Mouse (Mus musculus) liver, postnatal 0 days (tissue): ENCODE data around the gene Gadd45gip1.

ENCODE experiments used
- CTCF ChIP-seq: sonication (generic); IDR thresholded peaks from 2 replicates; pipeline ENCODE4 v1.5.1; 2016; ENCODE audit warnings: antibody characterized with exemption, low read depth
- EP300 ChIP-seq: IDR thresholded peaks from 2 replicates; pipeline ENCODE4 v1.6.1; 2016; ENCODE audit warnings: antibody characterized with exemption, low read depth, mild to moderate bottlenecking

GRCm38 (mm10) chr8:84782680-84783079, 48.6 kb upstream of the Gadd45gip1 start:
- TF ChIP-seq CTCF (no peak), EP300 (no peak)
